9 mouse cellular contexts compared by ENCODE assay signal in the genomic region with DNA sequence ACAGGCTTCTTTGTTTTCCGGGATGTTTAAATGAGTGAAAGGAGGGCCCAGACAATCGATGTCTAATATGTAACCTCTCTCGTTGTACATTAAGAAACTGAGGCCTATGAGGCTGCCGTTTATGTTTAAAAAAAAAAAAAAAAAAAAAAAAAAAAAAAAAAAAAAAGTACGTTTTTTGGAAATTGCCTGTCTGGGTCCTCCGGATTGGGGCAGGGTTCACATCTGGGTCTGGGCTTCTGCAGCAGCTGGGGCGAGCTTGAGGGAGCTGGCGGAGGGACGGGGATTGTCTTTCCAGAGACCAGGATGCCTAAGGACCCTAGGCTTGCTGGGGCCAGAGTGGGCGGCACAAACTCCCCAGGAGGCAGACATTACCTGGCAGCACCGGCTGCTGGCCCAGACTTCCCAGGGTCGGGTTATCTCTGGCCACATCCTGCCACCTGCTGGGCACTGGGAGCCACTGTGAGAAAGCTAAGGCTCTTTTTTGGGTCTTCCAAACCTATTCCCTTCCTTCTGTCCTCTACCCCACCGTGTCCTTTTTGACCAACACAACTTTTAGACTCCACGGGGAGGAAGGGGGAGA. TPM values are rescaled to one million over a fixed set of nuclear protein-coding genes. Genes with fewer than 3 reads are reported as not detected.
DNase-seq lines count a peak whose midpoint lies in the region; ATAC-seq and TF ChIP-seq lines count a peak whose summit lies in the region.
"Had no signal": no experiment of that assay in that cellular context is flagged by ENCODE, and none has a peak within 500 bp of the region (broad histone marks: within the 10 kb centered on the region; RNA-seq: fewer than 3 reads in every experiment).

No protein-coding gene starts in this region.

- 0 out of 2 replicates have a peak, but pooled peaks have one; percentile 29 for ATAC-seq in heart, embryonic 11.5 days (replicated peaks; ENCODE audit: insufficient number of reproducible peaks, low FRiP score, low TSS enrichment)
- peak; percentile 76 for ATAC-seq in kidney, embryonic 16.5 days (ENCODE audit: low FRiP score, low TSS enrichment)
- ATAC-seq in neural tube, embryonic 12.5 days (ENCODE audit: low FRiP score, low read depth) = peak; percentile 65
- ATAC-seq in granulocyte monocyte progenitor cell, adult 5-6 weeks (replicated peaks; ENCODE audit: poor library complexity, severe bottlenecking) = no peak

- H3K79me2 ChIP-seq in liver, adult 2 months (ENCODE audit: control insufficient read depth, insufficient read depth, low read length) = no peaks in the 10 kb centered on the region

- TF ChIP-seq CTCF in cortical plate, adult 2 months (IDR thresholded peaks at IDR 0.05; ENCODE audit: extremely low read depth, insufficient read depth, low read length) = peak; percentile 51
- peak; percentile 84 for TF ChIP-seq CTCF in liver, adult 2 months (IDR thresholded peaks at IDR 0.05; ENCODE audit: low read depth, low read length)

- no peak overlapping the region for H3K9ac ChIP-seq in heart, embryonic 11.5 days (ENCODE audit: low read depth, low read length)
- H3K9ac ChIP-seq in kidney, embryonic 16.5 days (replicated peaks; ENCODE audit: low read length) = 0 out of 2 replicates have a peak overlapping the region, but pooled peaks have one; percentile 23
- no peak overlapping the region for H3K9ac ChIP-seq in liver, adult 2 months (ENCODE audit: low read depth, low read length)
- peak overlapping the region; percentile 69 for H3K9ac ChIP-seq in neural tube, embryonic 12.5 days

- no peak overlapping the region; the same call in 1 of the 2 replicates for H3K4me3 ChIP-seq in cortical plate, adult 2 months (ENCODE audit: insufficient read depth, low read length)
- peak overlapping the region; percentile 44 for H3K4me3 ChIP-seq in heart, embryonic 11.5 days (ENCODE audit: low read depth, low read length)
- H3K4me3 ChIP-seq in kidney, embryonic 16.5 days (ENCODE audit: low read length) = peak overlapping the region; percentile 32
- H3K4me3 ChIP-seq in liver, adult 2 months (ENCODE audit: insufficient read depth, low read depth, low read length) = no peak overlapping the region
- H3K4me3 ChIP-seq in neural tube, embryonic 12.5 days = peak overlapping the region; percentile 42

- H3K4me2 ChIP-seq in heart, embryonic 11.5 days = peak overlapping the region; percentile 81
- H3K4me2 ChIP-seq in kidney, embryonic 16.5 days (replicated peaks; ENCODE audit: low read depth, low read length) = peak overlapping the region; percentile 49
- H3K4me2 ChIP-seq in neural tube, embryonic 12.5 days (replicated peaks) = peak overlapping the region; percentile 76

- H3K27ac ChIP-seq in cortical plate, adult 2 months (ENCODE audit: insufficient read depth, low read length) = no peak overlapping the region
- H3K27ac ChIP-seq in heart, embryonic 11.5 days (ENCODE audit: low read depth, low read length) = no peak overlapping the region
- H3K27ac ChIP-seq in kidney, embryonic 16.5 days (ENCODE audit: low read length) = no peak overlapping the region
- H3K27ac ChIP-seq in liver, adult 2 months (replicated peaks; ENCODE audit: insufficient read depth, low read depth, low read length) = no peak overlapping the region
- H3K27ac ChIP-seq in neural tube, embryonic 12.5 days = peak overlapping the region; percentile 5; the same call in 1 of the 2 replicates

- TF ChIP-seq POLR2A in cortical plate, adult 2 months (IDR thresholded peaks at IDR 0.05; ENCODE audit: extremely low read depth, insufficient read depth, low read length) = no peak
- TF ChIP-seq POLR2A in liver, adult 2 months (IDR thresholded peaks at IDR 0.05; ENCODE audit: extremely low read depth, insufficient read depth, low read length) = no peak

- DNase-seq in cerebellum, adult 18-20 months = peak; percentile 6 to 11
- DNase-seq in cerebellum, adult 11-12 months = no peak
- DNase-seq in liver, adult 2 months (ENCODE audit: extremely low read depth, low read depth, low spot score) = peak; percentile 12

- H3K9me3 ChIP-seq in heart, embryonic 11.5 days (replicated peaks; ENCODE audit: control insufficient read depth, low read length) = no peaks in the 10 kb centered on the region
- 0 out of 2 replicates have a peak, but pooled peaks cover 4% of the 10 kb centered on the region for H3K9me3 ChIP-seq in kidney, embryonic 16.5 days (ENCODE audit: low read length)
- no peaks in the 10 kb centered on the region for H3K9me3 ChIP-seq in neural tube, embryonic 12.5 days

- 0 out of 2 replicates have a peak, but pooled peaks cover 1% of the 10 kb centered on the region for H3K4me1 ChIP-seq in cortical plate, adult 2 months (ENCODE audit: control insufficient read depth, insufficient read depth, low read length)
- peaks cover 11% of the 10 kb centered on the region for H3K4me1 ChIP-seq in heart, embryonic 11.5 days (ENCODE audit: control insufficient read depth, insufficient read depth, low read length)
- H3K4me1 ChIP-seq in kidney, embryonic 16.5 days (ENCODE audit: insufficient read depth, low read length) = no peaks in the 10 kb centered on the region
- H3K4me1 ChIP-seq in liver, adult 2 months (ENCODE audit: control insufficient read depth, insufficient read depth, low read length) = no peaks in the 10 kb centered on the region
- peaks cover 8% of the 10 kb centered on the region; the same call in 1 of the 2 replicates for H3K4me1 ChIP-seq in neural tube, embryonic 12.5 days

- WGBS in heart, embryonic 11.5 days (ENCODE audit: insufficient replicate concordance) = 2% methylated on average over 14 of the region's 14 CpGs
- under 1% methylated on average over 14 of the region's 14 CpGs for WGBS in kidney, embryonic 16.5 days
- 4% methylated on average over 14 of the region's 14 CpGs for WGBS in liver, adult 2 months
- WGBS in neural tube, embryonic 12.5 days = under 1% methylated on average over 14 of the region's 14 CpGs

- H3K27me3 ChIP-seq in heart, embryonic 11.5 days (ENCODE audit: control insufficient read depth, insufficient read depth, low read length) = peaks cover 29% of the 10 kb centered on the region
- H3K27me3 ChIP-seq in kidney, embryonic 16.5 days (ENCODE audit: insufficient read depth, low read length) = peaks cover 4% of the 10 kb centered on the region
- peaks cover 6% of the 10 kb centered on the region; the same call in 1 of the 2 replicates for H3K27me3 ChIP-seq in liver, adult 2 months (ENCODE audit: control insufficient read depth, insufficient read depth, low read length)
- H3K27me3 ChIP-seq in neural tube, embryonic 12.5 days (replicated peaks) = peaks cover 2% of the 10 kb centered on the region; the same call in 1 of the 2 replicates

- H3K36me3 ChIP-seq in heart, embryonic 11.5 days (ENCODE audit: control insufficient read depth, insufficient read depth, low read length) = no peaks in the 10 kb centered on the region
- H3K36me3 ChIP-seq in kidney, embryonic 16.5 days (ENCODE audit: insufficient read depth, low read length) = no peaks in the 10 kb centered on the region
- H3K36me3 ChIP-seq in liver, adult 2 months (ENCODE audit: control insufficient read depth, insufficient read depth, low read length) = no peaks in the 10 kb centered on the region
- no peaks in the 10 kb centered on the region for H3K36me3 ChIP-seq in neural tube, embryonic 12.5 days

RNA-seq across cellular contexts. Expression of gene Stk32b, which starts 0.5 kb away (rescaled TPM):
- polyA plus RNA-seq in cortical plate, adult 2 months (2012; rRNA removed) = 0.88 and 1.0 TPM in 2 replicates
- polyA plus RNA-seq in heart, embryonic 11.5 days (2014; fragmentation: Nextera tagmentation; extraction: Ambion mirVana) = 0.58 and 0.90 TPM in 2 replicates
- polyA plus RNA-seq in kidney, embryonic 16.5 days (2015; fragmentation: Nextera tagmentation; extraction: Ambion mirVana) = 3.8 and 4.8 TPM in 2 replicates
- not detected in 2 replicates for total RNA-seq in liver, adult 2 months (2014; rRNA removed)
- not detected in 2 replicates for polyA plus RNA-seq in liver, adult 2 months (2012; rRNA removed)
- polyA plus RNA-seq in neural tube, embryonic 12.5 days (2016; fragmentation: Nextera tagmentation; extraction: Ambion mirVana) = 11.9 and 13.4 TPM in 2 replicates
- not detected in 2 replicates for total RNA-seq in granulocyte monocyte progenitor cell, adult 5-6 weeks (2014; fragmentation: Nextera tagmentation)
- not detected in 2 replicates for total RNA-seq in granulocyte monocyte progenitor cell, adult 5-6 weeks (2017)
- total RNA-seq: hematopoietic stem cell, adult 5-6 weeks had no signal

RNA-seq across cellular contexts. Expression of gene Cytl1, which starts 17.8 kb away (rescaled TPM):
- 1.2 and 2.1 TPM in 2 replicates for polyA plus RNA-seq in cortical plate, adult 2 months (2012; rRNA removed)
- polyA plus RNA-seq in heart, embryonic 11.5 days (2014; fragmentation: Nextera tagmentation; extraction: Ambion mirVana) = 1.8 and 2.3 TPM in 2 replicates
- polyA plus RNA-seq in kidney, embryonic 16.5 days (2015; fragmentation: Nextera tagmentation; extraction: Ambion mirVana) = 0.69 and 1.2 TPM in 2 replicates
- total RNA-seq in liver, adult 2 months (2014; rRNA removed) = 0.09 and 0.13 TPM in 2 replicates
- not detected in 2 replicates for polyA plus RNA-seq in liver, adult 2 months (2012; rRNA removed)
- polyA plus RNA-seq in neural tube, embryonic 12.5 days (2016; fragmentation: Nextera tagmentation; extraction: Ambion mirVana) = 2.2 and 2.9 TPM in 2 replicates
- total RNA-seq in granulocyte monocyte progenitor cell, adult 5-6 weeks (2014; fragmentation: Nextera tagmentation) = not detected in 2 replicates
- total RNA-seq in granulocyte monocyte progenitor cell, adult 5-6 weeks (2017) = not detected in 2 replicates
- total RNA-seq: hematopoietic stem cell, adult 5-6 weeks had no signal

Comparison
In these comparisons a context has a peak if more than half of its experiments do, and no peak if none do; other contexts are left out.
1. H3K4me3 ChIP-seq: peak in heart, embryonic 11.5 days (single experiment), kidney, embryonic 16.5 days (single experiment) and neural tube, embryonic 12.5 days (single experiment); none in cortical plate, adult 2 months (single experiment) and liver, adult 2 months (single experiment).
2. H3K9ac ChIP-seq: peak in kidney, embryonic 16.5 days (single experiment) and neural tube, embryonic 12.5 days (single experiment); none in heart, embryonic 11.5 days (single experiment) and liver, adult 2 months (single experiment).
3. Peak in every context shown above with its lines, with median percentiles within 50 percentile points of each other: H3K4me2 ChIP-seq.